Mouse (Mus musculus) cerebral cortex, adult 2 months (tissue): ENCODE data around the gene Wfdc18.

Source experiments
- WGBS: fragments of 180-500 bp; shearing (Covaris S2); methylation state at CpG from one replicate; pipeline ENCODE4 v1.1.7; 2018; 5-methylcytosine and 5-hydroxymethylcytosine counted together

Wfdc18 gene

DNA sequence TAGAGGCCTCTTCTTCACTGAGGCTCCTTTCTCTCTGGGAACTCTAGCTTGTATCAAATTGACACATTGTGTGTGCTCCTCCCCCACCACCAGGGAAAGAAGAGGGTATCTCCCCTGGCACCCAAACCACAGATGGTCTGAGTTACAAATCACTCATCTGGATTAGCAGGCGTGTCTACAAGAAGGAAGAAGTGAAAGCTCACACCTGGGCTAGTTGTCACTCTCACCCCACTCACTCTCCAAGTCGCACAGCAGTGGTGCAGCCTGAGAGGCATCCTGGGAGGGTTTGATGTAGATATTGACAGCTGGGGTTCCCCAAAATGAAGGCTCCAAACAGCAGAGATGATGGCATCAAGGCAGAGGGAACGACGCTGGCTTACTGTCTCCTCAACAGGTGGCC lies 37.3 kb downstream of the Wfdc18 start:
- 70% methylated on average over 4 of the region's 4 CpGs for WGBS

DNA sequence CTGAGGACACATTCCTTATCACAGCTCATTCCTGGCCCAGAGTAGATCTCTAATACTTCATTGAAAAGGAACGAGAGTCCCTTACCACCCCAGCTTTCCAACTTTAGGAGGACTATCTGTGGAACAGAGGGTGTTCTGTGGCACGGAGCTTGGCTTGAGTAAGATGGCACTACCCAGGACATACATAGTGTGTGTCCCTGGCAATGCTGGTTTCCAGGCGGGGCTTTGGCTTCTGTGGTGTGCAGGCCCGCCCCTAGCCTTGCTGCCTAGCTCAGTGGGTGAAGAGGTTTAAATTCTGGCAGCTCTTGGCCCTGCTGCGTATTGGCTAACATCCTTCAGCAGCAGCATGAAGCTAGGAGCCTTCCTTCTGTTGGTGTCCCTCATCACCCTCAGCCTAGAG lies 37.9 kb downstream of the Wfdc18 start, which contains the start of gene Wfdc21:
Wfdc21 (plus strand) TSS at position 260 of the 400 bp plus-strand sequence.
- 78% methylated on average over 5 of the region's 5 CpGs for WGBS

GRCm38 (mm10) chr11:83747376-83748265 lies 38.8 kb downstream of the Wfdc18 start:
- WGBS = 76% methylated on average over 6 of the region's 6 CpGs

DNA sequence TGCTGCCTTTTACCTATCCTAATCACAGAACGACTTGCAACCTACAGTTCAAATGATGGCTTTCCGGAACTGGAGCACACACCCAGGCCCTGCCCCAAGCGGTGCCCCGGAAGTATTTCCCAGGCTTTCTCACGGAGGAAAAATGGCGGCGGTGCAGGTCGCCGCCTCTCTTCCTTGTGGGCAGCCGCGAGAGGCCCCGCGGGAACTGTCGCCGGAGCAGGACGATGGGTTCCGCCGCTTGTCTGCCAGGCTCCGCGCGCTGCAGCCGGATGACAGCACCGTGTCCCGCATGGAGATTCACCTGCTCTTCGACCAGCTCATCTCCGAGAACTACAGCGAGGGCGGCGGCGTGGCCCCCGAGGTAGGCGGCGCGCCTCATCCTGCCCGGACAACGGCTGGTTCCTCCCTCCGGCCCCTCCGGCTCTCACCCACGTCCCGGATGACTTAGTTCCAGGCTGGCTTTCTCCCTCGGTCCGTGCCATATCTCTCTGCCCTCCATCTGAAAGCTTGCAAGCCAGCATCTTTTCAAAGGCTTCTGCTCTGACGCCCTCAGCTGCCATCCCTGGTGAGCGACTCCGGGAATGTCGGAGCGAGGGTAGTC lies 44.9 kb downstream of the Wfdc18 start, which contains the start of gene Heatr6:
Heatr6 (plus strand) TSS at position 116 of the 601 bp plus-strand sequence.
- under 1% methylated on average over 47 of the region's 47 CpGs for WGBS

- WGBS = 4% methylated on average over 8 of the region's 8 CpGs
These were observed 45.4 kb downstream of the Wfdc18 start for GRCm38 (mm10) chr11:83754227-83754626.
